Mouse (Mus musculus) adrenal gland (tissue): ENCODE results near the gene Lrfn2.

Source experiments
- intact Hi-C: fragments of 180-260 bp; cut with DNase I; formaldehyde crosslinking; loops from one replicate; pipeline ENCODE4 v1.15.1; 2025
- microRNA-seq, 2 experiments: library from miRNA; unstranded; fragments of <30 nt; microRNA quantifications; one replicate each; pipeline ENCODE4; 2019

Lrfn2 gene

DNA sequence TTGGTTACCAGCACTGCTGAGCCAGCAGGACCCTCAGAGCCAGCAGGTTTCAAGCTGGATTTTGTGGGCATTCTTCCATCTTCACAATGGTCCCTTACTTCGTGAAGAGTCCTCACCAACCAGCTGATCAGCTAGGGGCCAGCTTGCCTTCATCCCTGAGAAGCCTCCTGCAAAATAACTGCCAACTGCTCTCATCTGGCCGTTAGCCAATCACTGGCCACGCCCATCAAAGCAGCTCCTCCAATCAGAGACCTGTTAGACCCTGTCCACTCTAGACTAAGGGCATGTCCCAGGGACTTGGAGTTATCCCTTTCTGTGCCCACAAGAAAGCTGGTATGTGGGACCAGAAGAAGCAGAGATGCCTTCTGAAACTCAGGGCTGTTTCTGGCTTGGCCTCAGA, 181.2 kb downstream of the Lrfn2 start:
- intact Hi-C loops: no loop called here

DNA sequence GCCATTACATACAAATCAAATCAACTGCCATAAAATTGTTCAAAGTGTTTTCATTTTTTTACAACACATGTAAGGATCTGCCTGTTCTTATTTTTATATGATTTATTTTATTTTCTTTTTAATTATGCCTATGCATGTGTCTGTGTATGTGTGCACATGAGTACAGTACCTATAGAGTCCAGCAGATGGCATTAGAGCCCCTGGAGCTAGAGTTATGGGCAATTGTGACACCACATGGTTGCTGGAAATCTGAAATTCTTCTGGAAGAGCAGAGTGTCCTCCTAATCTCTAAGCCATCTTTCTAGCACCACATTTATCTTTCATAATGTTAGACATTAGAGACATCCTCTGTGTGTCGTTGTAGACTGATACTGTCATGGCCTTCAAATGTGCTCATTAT, 192.0 kb downstream of the Lrfn2 start:
- intact Hi-C loops: no loop called here

DNA sequence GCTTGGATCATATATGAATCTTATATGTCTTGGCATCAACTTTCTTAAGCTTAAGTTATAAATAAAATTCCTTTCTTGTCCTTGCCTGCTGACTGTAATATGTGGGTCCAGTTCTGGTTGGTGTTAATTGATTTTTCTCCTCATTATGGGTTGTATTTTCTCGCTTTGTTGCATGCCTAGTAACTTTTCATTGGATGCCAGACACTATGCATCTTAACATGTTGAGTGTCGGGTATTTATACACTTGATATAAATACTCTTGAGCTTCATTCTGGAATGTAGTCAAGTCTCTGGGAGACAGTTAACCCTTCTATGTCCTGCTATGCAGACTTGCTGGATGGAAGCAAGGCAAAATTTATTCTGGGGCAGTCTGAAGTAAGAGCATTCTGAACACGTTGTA, 192.5 kb downstream of the Lrfn2 start:
- intact Hi-C loops: no loop called here

Small RNAs within 50 kb of the gene (microRNA-seq; reads per million reads assigned to microRNA genes)
- 0 reads per million in 2 experiments for gene Gm44304
